Mouse (Mus musculus) myocyte (in vitro differentiated cells): ENCODE data around the gene Hhipl1.

Experiments used
- MYOG ChIP-seq, 3 experiments: IDR thresholded peaks; one replicate each; pipeline ENCODE4 v1.6.1; 2011; ENCODE audit warnings: control low read depth in 2 of 3, low read depth in 2 of 3, mild to moderate bottlenecking in 2 of 3; ENCODE audit not compliant: insufficient read length in 2 of 3, control insufficient read depth in 1 of 3, insufficient read depth in 1 of 3
- POLR2A ChIP-seq: IDR thresholded peaks from one replicate; pipeline ENCODE4 v1.6.1; 2011; ENCODE audit warnings: low read depth, mild to moderate bottlenecking, control low read depth, moderate library complexity; ENCODE audit not compliant: insufficient read length

GRCm38 (mm10) chr12:108367909-108368308 lies 61.8 kb downstream of the Hhipl1 start:
- no peak for TF ChIP-seq POLR2A
- TF ChIP-seq MYOG (IDR thresholded peaks at IDR 0.05; ENCODE audit: control insufficient read depth in 1 of 3, insufficient read depth in 1 of 3, insufficient read length in 2 of 3, low read depth in 2 of 3), result no peak
